Mouse (Mus musculus) liver, embryonic 14.5 days (tissue): ENCODE results near the gene Mllt3.

Experiments used
- CTCF ChIP-seq: IDR thresholded peaks from 2 replicates; pipeline ENCODE4 v1.5.1; 2016; ENCODE audit warnings: antibody characterized with exemption, low read depth, control low read depth
- EP300 ChIP-seq: IDR thresholded peaks from 2 replicates; pipeline ENCODE4 v1.6.1; 2016; ENCODE audit warnings: antibody characterized with exemption, low read depth

DNA sequence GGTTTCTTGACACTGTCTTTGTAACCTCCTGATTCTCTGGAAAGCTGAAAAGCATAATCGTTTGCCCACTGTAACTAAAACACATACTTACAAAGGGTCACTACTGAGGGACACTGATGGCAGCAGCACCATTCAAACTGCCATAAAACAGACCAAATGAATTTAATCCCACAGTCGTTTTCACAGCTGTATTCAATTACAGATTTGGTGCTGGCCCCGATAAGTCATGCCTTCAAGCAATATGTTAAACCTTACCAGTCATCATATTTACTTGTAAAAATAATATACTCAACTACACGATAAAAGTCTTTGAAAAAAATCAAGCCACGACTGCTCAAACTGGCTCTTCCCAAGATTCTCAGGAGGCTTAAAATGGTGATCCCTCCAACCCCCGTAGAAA lies 83.7 kb downstream of the Mllt3 start:
- TF ChIP-seq CTCF (no peak), EP300 (no peak)
